Mouse (Mus musculus): ENCODE results near the gene Uevld. TPM values are rescaled to one million over a fixed set of nuclear protein-coding genes. Genes with fewer than 3 reads are reported as not detected.
"Not testable (repeated sequence)": the region's sequence is repeated elsewhere in the genome, so short reads cannot be mapped to it uniquely, and the experiment has no call there.

Uevld gene
- polyA plus RNA-seq, 1 experiment from 2014 or later = 8.9 TPM

DNA sequence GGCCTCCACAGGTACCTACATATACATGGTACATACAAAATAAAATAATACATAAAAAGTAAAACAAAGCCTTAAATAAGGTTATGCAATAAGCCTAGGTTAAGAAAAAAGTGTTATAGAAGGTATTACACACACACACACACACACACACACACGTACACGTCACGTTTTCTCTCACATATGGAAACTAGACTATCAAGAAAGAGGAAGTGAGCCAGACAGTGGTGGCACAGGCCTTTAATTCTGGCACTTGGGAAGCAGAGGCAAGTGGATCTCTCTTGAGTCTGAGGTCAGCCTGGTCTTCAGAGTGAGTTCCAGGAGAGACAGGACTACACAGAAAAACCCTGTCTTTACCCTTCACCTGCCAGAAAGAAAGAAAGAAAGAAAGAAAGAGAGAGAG, 62.8 kb downstream of the Uevld start:
- Histone ChIP-seq H3K4me2 (replicated peaks) (no peak overlapping the region), H3K9ac (no peak overlapping the region), H3K9me3 (replicated peaks) (no peaks in the 10 kb centered on the region), H3K4me1 (no peaks in the 10 kb centered on the region), H3K27ac (no peak overlapping the region), H3K27me3 (no peaks in the 10 kb centered on the region), H3K36me3 (peaks cover 76% of the 10 kb centered on the region), H3K4me3 (no peak overlapping the region)
- 94% methylated on average over 3 of the region's 3 CpGs for WGBS
- no peak for ATAC-seq (ENCODE audit: low FRiP score)

- ATAC-seq (ENCODE audit: low FRiP score) = no peak
- Histone ChIP-seq H3K27me3 (no peaks in the 10 kb centered on the region), H3K4me3 (no peak overlapping the region), H3K4me2 (replicated peaks) (no peak overlapping the region), H3K9ac (no peak overlapping the region), H3K9me3 (replicated peaks) (no peaks in the 10 kb centered on the region), H3K4me1 (no peaks in the 10 kb centered on the region), H3K36me3 (peaks cover 37% of the 10 kb centered on the region), H3K27ac (no peak overlapping the region)
- WGBS = 89% methylated on average over 3 of the region's 3 CpGs
Measured at GRCm38 (mm10) chr7:46883304-46883703, 75.0 kb downstream of the Uevld start.

GRCm38 (mm10) chr7:46881941-46882340, 76.4 kb downstream of the Uevld start:
- not testable (repeated sequence) for H3K27ac ChIP-seq; H3K4me1 ChIP-seq; ATAC-seq (ENCODE audit: low FRiP score); H3K4me3 ChIP-seq; H3K27me3 ChIP-seq; H3K9ac ChIP-seq; H3K9me3 ChIP-seq (replicated peaks); H3K4me2 ChIP-seq (replicated peaks)
- H3K36me3 ChIP-seq = peaks cover 26% of the 10 kb centered on the region
- 85% methylated on average over 8 of the region's 8 CpGs for WGBS

DNA sequence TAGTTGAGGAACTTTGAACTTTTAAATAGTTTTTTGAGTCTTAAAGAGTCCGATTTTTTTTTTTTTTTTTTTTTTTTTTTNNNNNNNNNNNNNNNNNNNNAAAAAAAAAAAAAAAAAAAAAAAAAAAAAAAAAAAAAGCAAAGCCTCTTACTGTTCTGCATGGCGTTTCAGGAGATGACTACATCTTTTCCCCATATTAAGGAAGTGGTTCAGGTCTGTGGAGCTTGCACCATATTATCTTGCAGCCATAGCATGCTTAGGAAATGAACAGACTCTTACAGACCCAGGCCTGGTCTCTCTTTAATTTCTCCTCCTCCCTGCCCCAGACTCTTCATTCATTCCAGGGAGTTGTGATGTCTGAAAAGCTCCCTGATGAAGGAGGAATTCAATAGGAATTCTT, 77.3 kb downstream of the Uevld start:
- Histone ChIP-seq H3K9ac (no peak overlapping the region), H3K9me3 (replicated peaks) (no peaks in the 10 kb centered on the region), H3K4me3 (no peak overlapping the region), H3K4me2 (replicated peaks) (no peak overlapping the region), H3K36me3 (peaks cover 17% of the 10 kb centered on the region), H3K27ac (no peak overlapping the region), H3K27me3 (no peaks in the 10 kb centered on the region), H3K4me1 (no peaks in the 10 kb centered on the region)
- WGBS = 73% methylated on average over 2 of the region's 2 CpGs
- ATAC-seq (ENCODE audit: low FRiP score) = no peak

DNA sequence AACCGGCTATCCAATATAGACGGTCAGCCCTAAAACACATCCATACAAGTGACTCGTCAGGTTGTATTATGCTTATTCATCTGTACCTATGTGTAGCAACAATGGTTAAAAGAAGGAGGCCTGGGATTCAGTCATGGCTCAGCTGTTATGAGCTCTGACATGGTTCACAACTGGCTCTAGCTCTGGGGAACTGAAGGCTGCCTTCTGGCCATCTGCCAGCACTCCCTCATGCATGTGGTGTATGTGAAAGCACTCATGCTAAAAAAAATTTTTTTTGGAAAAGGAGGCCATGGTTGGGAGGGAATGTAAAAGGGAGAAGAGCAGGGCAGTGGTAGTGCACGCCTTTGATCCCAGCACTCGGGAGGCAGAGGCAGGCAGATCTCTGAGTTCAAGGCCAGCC, 78.5 kb downstream of the Uevld start:
- Histone ChIP-seq H3K27me3 (no peaks in the 10 kb centered on the region), H3K4me1 (no peaks in the 10 kb centered on the region)
- WGBS = 95% methylated on average over 5 of the region's 5 CpGs

DNA sequence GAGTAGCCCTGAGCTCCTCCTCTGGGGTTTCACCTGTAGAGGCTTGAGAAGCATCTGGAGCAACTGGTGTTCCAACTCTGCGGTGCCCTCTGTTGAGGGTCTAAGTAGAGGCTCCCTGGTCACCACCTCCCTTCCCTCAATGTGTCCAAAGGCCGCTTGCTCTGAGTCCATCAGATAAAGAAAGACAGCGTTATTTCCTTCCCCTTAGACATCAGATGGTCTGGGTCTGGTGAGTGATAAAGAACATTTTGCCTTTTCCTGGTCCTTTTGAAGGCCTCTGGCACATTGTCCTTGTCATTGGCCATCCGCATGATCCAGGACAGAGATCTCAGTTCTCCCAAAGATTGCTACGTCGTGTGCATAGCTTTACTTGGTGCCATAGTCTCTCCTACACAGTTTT, 81.1 kb downstream of the Uevld start:
- no peak overlapping the region for H3K9ac ChIP-seq
- H3K4me1 ChIP-seq = no peaks in the 10 kb centered on the region
- H3K9me3 ChIP-seq (replicated peaks) = no peaks in the 10 kb centered on the region
- ATAC-seq (ENCODE audit: low FRiP score) = no peak
- H3K36me3 ChIP-seq = 0 out of 2 replicates have a peak, but pooled peaks cover 4% of the 10 kb centered on the region
- WGBS = 80% methylated on average over 6 of the region's 6 CpGs
- H3K27me3 ChIP-seq = no peaks in the 10 kb centered on the region
- no peak overlapping the region for H3K4me2 ChIP-seq (replicated peaks)
- no peak overlapping the region for H3K4me3 ChIP-seq
- H3K27ac ChIP-seq = no peak overlapping the region

More for the DNA sequence above, 78.5 kb downstream of the Uevld start:
- Histone ChIP-seq H3K36me3 (peaks cover 5% of the 10 kb centered on the region; the same call in 1 of the 2 replicates), H3K4me2 (replicated peaks) (no peak overlapping the region), H3K4me3 (no peak overlapping the region), H3K27ac (no peak overlapping the region), H3K9me3 (replicated peaks) (no peaks in the 10 kb centered on the region), H3K9ac (no peak overlapping the region)
- ATAC-seq (ENCODE audit: low FRiP score) = no peak

DNA sequence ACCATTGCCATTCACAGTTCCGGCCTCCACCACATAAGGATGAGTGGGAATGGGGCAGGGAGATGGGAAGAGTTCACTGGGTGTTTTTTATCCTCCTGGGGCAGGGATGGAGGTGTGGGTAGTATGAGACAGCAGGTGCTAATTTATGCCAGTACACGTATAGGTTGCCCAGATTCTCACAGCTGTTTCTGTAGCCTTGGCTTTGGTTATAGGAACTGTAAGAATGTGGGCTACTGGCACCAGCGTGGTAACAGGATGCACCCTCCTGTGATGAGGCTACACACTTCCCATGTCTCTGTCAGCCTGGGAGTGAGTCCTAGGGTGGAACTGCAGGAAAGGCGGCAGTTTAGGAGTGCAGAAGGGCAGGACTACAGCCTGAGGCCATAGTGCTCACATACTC, 81.5 kb downstream of the Uevld start:
- H3K4me2 ChIP-seq (replicated peaks) = no peak overlapping the region
- no peak for ATAC-seq (ENCODE audit: low FRiP score)
- no peak overlapping the region for H3K4me3 ChIP-seq
- no peak overlapping the region for H3K9ac ChIP-seq
- H3K9me3 ChIP-seq (replicated peaks) = no peaks in the 10 kb centered on the region
- no peaks in the 10 kb centered on the region for H3K27me3 ChIP-seq
- 64% methylated on average over 4 of the region's 4 CpGs for WGBS
- 0 out of 2 replicates have a peak, but pooled peaks cover 4% of the 10 kb centered on the region for H3K36me3 ChIP-seq
- no peaks in the 10 kb centered on the region for H3K4me1 ChIP-seq
- H3K27ac ChIP-seq = no peak overlapping the region

Other genes starting within 250 kb of the Uevld start
- 27.2 and 28.4 TPM in 2 replicates for gene Saal1, start 247.8 kb downstream of the Uevld start, polyA plus RNA-seq (2016; fragmentation: Nextera tagmentation; extraction: Ambion mirVana)
- 0.09 TPM in 1 of 2 replicates, not detected in the other for gene Saa3, start 242.8 kb downstream of the Uevld start, polyA plus RNA-seq (2016; fragmentation: Nextera tagmentation; extraction: Ambion mirVana)
- not detected in 2 replicates for gene Saa4, start 225.9 kb downstream of the Uevld start, polyA plus RNA-seq (2016; fragmentation: Nextera tagmentation; extraction: Ambion mirVana)
- 0.37 TPM in 1 of 2 replicates, not detected in the other for gene Saa1, start 215.5 kb downstream of the Uevld start, polyA plus RNA-seq (2016; fragmentation: Nextera tagmentation; extraction: Ambion mirVana)
- gene Saa2, start 206.7 kb downstream of the Uevld start, polyA plus RNA-seq (2016; fragmentation: Nextera tagmentation; extraction: Ambion mirVana) = not detected in 2 replicates
- gene Hps5, start 162.5 kb downstream of the Uevld start, polyA plus RNA-seq (2016; fragmentation: Nextera tagmentation; extraction: Ambion mirVana) = 23.7 and 28.9 TPM in 2 replicates
- 47.8 and 50.5 TPM in 2 replicates for gene Gtf2h1, start 162.4 kb downstream of the Uevld start, polyA plus RNA-seq (2016; fragmentation: Nextera tagmentation; extraction: Ambion mirVana)
- 855 and 900 TPM in 2 replicates for gene Ldha, start 117.1 kb downstream of the Uevld start, polyA plus RNA-seq (2016; fragmentation: Nextera tagmentation; extraction: Ambion mirVana)
- 0.36 TPM in 1 of 2 replicates, not detected in the other for gene Ldhc, start 97.3 kb downstream of the Uevld start, polyA plus RNA-seq (2016; fragmentation: Nextera tagmentation; extraction: Ambion mirVana)
- gene Tsg101, start 38.6 kb downstream of the Uevld start, polyA plus RNA-seq (2016; fragmentation: Nextera tagmentation; extraction: Ambion mirVana) = 310 and 346 TPM in 2 replicates
- not detected in 2 replicates for gene Gm9999, start 25.1 kb upstream of the Uevld start, polyA plus RNA-seq (2016; fragmentation: Nextera tagmentation; extraction: Ambion mirVana)
- gene Spty2d1, start 49.9 kb upstream of the Uevld start, polyA plus RNA-seq (2016; fragmentation: Nextera tagmentation; extraction: Ambion mirVana) = 14.7 and 16.1 TPM in 2 replicates
- 19.2 and 20.2 TPM in 2 replicates for gene Tmem86a, start 92.1 kb upstream of the Uevld start, polyA plus RNA-seq (2016; fragmentation: Nextera tagmentation; extraction: Ambion mirVana)
- gene Ptpn5, start 175.2 kb upstream of the Uevld start, polyA plus RNA-seq (2016; fragmentation: Nextera tagmentation; extraction: Ambion mirVana) = 63.1 and 68.9 TPM in 2 replicates
- gene Mrgpra6, start 246.4 kb upstream of the Uevld start, polyA plus RNA-seq (2016; fragmentation: Nextera tagmentation; extraction: Ambion mirVana) = not detected in 2 replicates